Mouse (Mus musculus): Measurements from ENCODE around the gene Pappa2. TPM values are rescaled to one million over a fixed set of nuclear protein-coding genes. Genes with fewer than 3 reads are reported as not detected.

Pappa2 gene
- total RNA-seq, 2 experiments from 2014 or later, result 0.34 to 0.41 TPM

- intact Hi-C loops (cut with DNase I), result no loop called here
- DNase-seq, result no peak
These were observed 314.3 kb downstream of the Pappa2 start for GRCm38 (mm10) chr1:158666001-158666400.
